Mouse (Mus musculus) heart, adult 2 months (tissue): ENCODE measurements at regions not wholly inside any gene's neighbourhood (a gene's known extent, or its start where the extent isn't known, plus 50 kb on each side); places are given as distances from the start of the nearest gene placed in this dataset.

Experiments
- CTCF ChIP-seq: fragments of 200-600 bp; IDR thresholded peaks from 2 replicates; pipeline ENCODE4 v1.8.1; 2022; ENCODE audit warnings: antibody characterized with exemption, mild to moderate bottlenecking, moderate library complexity
- EP300 ChIP-seq: fragments of 200-500 bp; IDR thresholded peaks from 2 replicates; pipeline ENCODE4 v1.6.1; 2011; ENCODE audit warnings: low read depth, low read length, control low read depth; ENCODE audit not compliant: insufficient read depth
- POLR2A ChIP-seq: fragments of 200-500 bp; IDR thresholded peaks from 2 replicates; pipeline ENCODE4 v1.6.1; 2011; ENCODE audit warnings: mild to moderate bottlenecking, low read depth, low read length, control low read depth; ENCODE audit not compliant: insufficient read depth

DNA sequence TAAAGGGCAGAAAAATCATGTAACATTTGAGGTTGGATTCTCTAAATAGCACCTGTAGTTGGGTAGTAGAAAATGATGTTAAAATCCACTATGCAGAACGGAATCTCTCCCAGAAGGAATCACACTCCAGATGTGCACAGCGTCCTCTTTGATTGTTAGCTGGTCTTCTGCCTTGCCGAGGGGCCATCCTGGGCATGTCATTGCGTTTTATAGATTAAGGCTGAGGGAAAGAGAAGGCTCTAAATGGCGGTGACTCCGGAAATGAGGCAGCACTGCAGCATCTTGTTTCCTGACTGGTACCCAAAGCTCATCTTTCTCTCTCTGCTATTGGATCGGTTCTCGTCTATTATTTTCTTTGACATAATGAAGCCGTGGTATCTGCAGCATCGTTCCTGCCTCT is 237.5 kb downstream of the Ttll7 start:
- TF ChIP-seq EP300 (no peak), CTCF (no peak), POLR2A (no peak)
